Mouse (Mus musculus) MEL (cell line): ENCODE measurements at regions not wholly inside any gene's neighbourhood (a gene's known extent, or its start where the extent isn't known, plus 50 kb on each side); places are given as distances from the start of the nearest gene placed in this dataset.

Source experiments
- DNase-seq: peaks from one replicate; pipeline ENCODE4 v3.0.0; 2011; ENCODE audit warnings: low read depth, low spot score
- H3K27ac ChIP-seq: 2 replicates; pipeline ENCODE4 v1.5.1; 2012; ENCODE audit warnings: low read depth, mild to moderate bottlenecking, control low read depth, low read length, moderate library complexity; ENCODE audit not compliant: control insufficient read depth
- H3K27me3 ChIP-seq, 2 experiments: fragments of 150-350 bp in 1 of 2; sonication (generic) in 1 of 2; 2 replicates each; pipeline ENCODE4 v1.6.1; 2012; ENCODE audit warnings: low read length in 2 of 2, mild to moderate bottlenecking in 2 of 2, improper control_type of control experiment in 1 of 2, moderate library complexity in 1 of 2; ENCODE audit not compliant: insufficient read depth in 2 of 2, control insufficient read depth in 1 of 2
- H3K36me3 ChIP-seq, 2 experiments: 2 replicates each; pipeline ENCODE4 v1.6.1; 2012 to 2014; ENCODE audit warnings: low read length in 2 of 2, improper control_type of control experiment in 1 of 2, inconsistent platforms in 1 of 2, mild to moderate bottlenecking in 1 of 2; ENCODE audit not compliant: insufficient read depth in 2 of 2, control insufficient read depth in 1 of 2
- H3K4me1 ChIP-seq, 2 experiments: fragments of 150-350 bp in 1 of 2; sonication (generic) in 1 of 2; 2 replicates each; pipeline ENCODE4 v1.6.1; 2012; ENCODE audit warnings: low read length in 2 of 2, improper control_type of control experiment in 1 of 2, mild to moderate bottlenecking in 1 of 2; ENCODE audit not compliant: insufficient read depth in 2 of 2, control insufficient read depth in 1 of 2
- H3K4me3 ChIP-seq, 2 experiments: fragments of 150-350 bp in 1 of 2; sonication (generic) in 1 of 2; 2 replicates each; pipeline ENCODE4 v1.5.1; 2012; ENCODE audit warnings: low read depth in 2 of 2, low read length in 2 of 2, mild to moderate bottlenecking in 2 of 2, moderate library complexity in 2 of 2, control low read depth in 1 of 2, improper control_type of control experiment in 1 of 2; ENCODE audit not compliant: control insufficient read depth in 1 of 2, insufficient read depth in 1 of 2
- H3K79me2 ChIP-seq: 2 replicates; pipeline ENCODE4 v1.6.1; 2012; ENCODE audit warnings: mild to moderate bottlenecking, low read length, moderate library complexity; ENCODE audit not compliant: control insufficient read depth, poor library complexity, insufficient read depth
- H3K9ac ChIP-seq: 2 replicates; pipeline ENCODE4 v1.6.1; 2012; ENCODE audit warnings: low read depth, mild to moderate bottlenecking, control low read depth, low read length, moderate library complexity; ENCODE audit not compliant: control insufficient read depth, poor library complexity, severe bottlenecking
- H3K9me3 ChIP-seq: fragments of 150-350 bp; sonication (generic); replicated peaks from 2 replicates; pipeline ENCODE4 v1.6.1; 2012; ENCODE audit warnings: mild to moderate bottlenecking, low read length, improper control_type of control experiment, moderate library complexity; ENCODE audit not compliant: insufficient read depth
- CHD2 ChIP-seq: IDR thresholded peaks from 2 replicates; pipeline ENCODE4 v1.6.1; 2011; ENCODE audit warnings: low read length, improper control_type of control experiment
- CTCF ChIP-seq, 3 experiments: IDR thresholded peaks in 2 of 3; conservative IDR thresholded peaks in 1 of 3; 2 replicates each; pipeline ENCODE4 v1.5.1; 2011 to 2012; ENCODE audit warnings: low read length in 3 of 3, low read depth in 2 of 3, mild to moderate bottlenecking in 2 of 3, improper control_type of control experiment in 1 of 3, inconsistent platforms in 1 of 3, mixed read lengths in 1 of 3, moderate library complexity in 1 of 3; ENCODE audit not compliant: control insufficient read depth in 1 of 3, insufficient read depth in 1 of 3, poor library complexity in 1 of 3, severe bottlenecking in 1 of 3
- E2F4 ChIP-seq: IDR thresholded peaks from 2 replicates; pipeline ENCODE4 v1.6.1; 2011; ENCODE audit warnings: low read depth, low read length, improper control_type of control experiment, borderline replicate concordance
- ETS1 ChIP-seq: IDR thresholded peaks from 2 replicates; pipeline ENCODE4 v1.6.1; 2012; ENCODE audit warnings: low read depth, mild to moderate bottlenecking, inconsistent platforms, low read length, improper control_type of control experiment, moderate library complexity
- GABPA ChIP-seq: IDR thresholded peaks from 2 replicates; pipeline ENCODE4 v1.6.1; 2012; ENCODE audit warnings: low read depth, mild to moderate bottlenecking, inconsistent platforms, low read length, improper control_type of control experiment, moderate library complexity
- GATA1 ChIP-seq: IDR thresholded peaks from 2 replicates; pipeline ENCODE4 v1.6.1; 2011; ENCODE audit warnings: low read depth, low read length, improper control_type of control experiment
- HCFC1 ChIP-seq: IDR thresholded peaks from 2 replicates; pipeline ENCODE4 v1.6.1; 2012; ENCODE audit warnings: low read depth, mild to moderate bottlenecking, inconsistent platforms, low read length, improper control_type of control experiment, moderate library complexity
- JUND ChIP-seq: IDR thresholded peaks from 2 replicates; pipeline ENCODE4 v1.6.1; 2011; ENCODE audit warnings: low read depth, mild to moderate bottlenecking, improper control_type of control experiment, low read length
- KAT2A ChIP-seq: conservative IDR thresholded peaks from 2 replicates; pipeline ENCODE4 v1.6.1; 2012; ENCODE audit warnings: low read depth, low read length, improper control_type of control experiment, inconsistent platforms
- MAFK ChIP-seq: IDR thresholded peaks from 2 replicates; pipeline ENCODE4 v1.6.1; 2011; ENCODE audit warnings: low read depth, mild to moderate bottlenecking, low read length, improper control_type of control experiment, borderline replicate concordance
- MAX ChIP-seq: IDR thresholded peaks from 2 replicates; pipeline ENCODE4 v1.6.1; 2011; ENCODE audit warnings: low read length, improper control_type of control experiment
- MAZ ChIP-seq: IDR thresholded peaks from 2 replicates; pipeline ENCODE4 v1.6.1; 2012; ENCODE audit warnings: low read depth, mild to moderate bottlenecking, inconsistent platforms, low read length, improper control_type of control experiment
- MEF2A ChIP-seq: IDR thresholded peaks from 2 replicates; pipeline ENCODE4 v1.6.1; 2014; ENCODE audit warnings: low read depth, mild to moderate bottlenecking, inconsistent platforms, low read length, improper control_type of control experiment; ENCODE audit not compliant: poor library complexity, insufficient replicate concordance, severe bottlenecking; ENCODE audit errors: extremely low read depth
- MXI1 ChIP-seq: IDR thresholded peaks from 2 replicates; pipeline ENCODE4 v1.6.1; 2011; ENCODE audit warnings: mild to moderate bottlenecking, low read depth, low read length, improper control_type of control experiment
- MYB ChIP-seq: IDR thresholded peaks from 2 replicates; pipeline ENCODE4 v1.6.1; 2011; ENCODE audit warnings: mild to moderate bottlenecking, low read depth, low read length, improper control_type of control experiment
- MYC ChIP-seq: IDR thresholded peaks from 2 replicates; pipeline ENCODE4 v1.6.1; 2011; ENCODE audit warnings: low read depth, mild to moderate bottlenecking, low read length, improper control_type of control experiment, moderate library complexity
- NRF1 ChIP-seq: IDR thresholded peaks from 2 replicates; pipeline ENCODE4 v1.6.1; 2014; ENCODE audit warnings: low read depth, mild to moderate bottlenecking, inconsistent platforms, low read length, improper control_type of control experiment, moderate library complexity; ENCODE audit not compliant: poor library complexity, insufficient read depth, severe bottlenecking
- POLR2A ChIP-seq, 2 experiments: IDR thresholded peaks; 2 replicates each; pipeline ENCODE4 v1.6.1; 2011 to 2012; ENCODE audit warnings: low read length in 2 of 2, mild to moderate bottlenecking in 2 of 2, control low read depth in 1 of 2, improper control_type of control experiment in 1 of 2, low read depth in 1 of 2, moderate library complexity in 1 of 2; ENCODE audit not compliant: control insufficient read depth in 1 of 2, insufficient read depth in 1 of 2, poor library complexity in 1 of 2
- POLR2AphosphoS2 ChIP-seq: IDR thresholded peaks from 2 replicates; pipeline ENCODE4 v1.6.1; 2011; ENCODE audit warnings: low read length, improper control_type of control experiment
- RAD21 ChIP-seq: IDR thresholded peaks from 2 replicates; pipeline ENCODE4 v1.6.1; 2011; ENCODE audit warnings: mild to moderate bottlenecking, low read depth, low read length, improper control_type of control experiment
- SIN3A ChIP-seq: IDR thresholded peaks from 2 replicates; pipeline ENCODE4 v1.6.1; 2012; ENCODE audit warnings: low read length, improper control_type of control experiment, inconsistent platforms
- TAL1 ChIP-seq: IDR thresholded peaks from 2 replicates; pipeline ENCODE4 v1.6.1; 2012; ENCODE audit warnings: mild to moderate bottlenecking, inconsistent platforms, low read length, moderate library complexity, mixed read lengths
- TCF12 ChIP-seq: IDR thresholded peaks from 2 replicates; pipeline ENCODE4 v1.6.1; 2014; ENCODE audit warnings: low read depth, mild to moderate bottlenecking, inconsistent platforms, low read length, improper control_type of control experiment, moderate library complexity
- USF1 ChIP-seq: IDR thresholded peaks from 2 replicates; pipeline ENCODE4 v1.6.1; 2014; ENCODE audit warnings: low read depth, mild to moderate bottlenecking, inconsistent platforms, low read length, improper control_type of control experiment, moderate library complexity
- ZKSCAN1 ChIP-seq: IDR thresholded peaks from 2 replicates; pipeline ENCODE4 v1.6.1; 2012; ENCODE audit warnings: low read depth, mild to moderate bottlenecking, inconsistent platforms, low read length, improper control_type of control experiment, moderate library complexity
- ZMIZ1 ChIP-seq: IDR thresholded peaks from 2 replicates; pipeline ENCODE4 v1.6.1; 2012; ENCODE audit warnings: low read depth, mild to moderate bottlenecking, inconsistent platforms, low read length, improper control_type of control experiment, moderate library complexity

DNA sequence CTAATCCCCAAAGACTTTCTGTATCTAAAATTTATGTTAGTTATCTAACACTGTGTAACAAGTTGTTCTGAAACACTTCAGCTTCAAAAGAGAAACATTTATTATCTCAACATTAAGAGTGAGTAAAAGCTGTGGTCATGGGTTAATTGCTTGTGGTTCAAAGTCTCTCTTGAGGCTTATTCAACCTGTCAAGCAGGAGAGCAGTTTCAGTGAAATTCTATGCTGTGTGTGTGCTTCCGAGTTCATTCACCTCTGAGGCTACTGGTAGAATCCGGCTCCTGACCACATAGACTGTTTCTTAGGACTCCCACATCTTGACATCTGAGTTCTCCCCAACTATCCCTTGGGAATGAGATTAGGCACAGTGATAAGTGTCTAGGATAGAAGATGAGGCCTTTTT, 3076.0 kb upstream of the Lrrc6 start:
- no peaks in the 10 kb centered on the region for H3K36me3 ChIP-seq
- H3K27ac ChIP-seq: no peak overlapping the region
- no peak for TF ChIP-seq KAT2A
- TF ChIP-seq POLR2AphosphoS2: no peak
- TF ChIP-seq MAX: no peak
- no peak for TF ChIP-seq CTCF (IDR thresholded peaks at IDR 0.05 in 2 of 3, conservative IDR thresholded peaks at IDR 0.05 in 1 of 3; ENCODE audit: control insufficient read depth in 1 of 3, insufficient read depth in 1 of 3, low read depth in 2 of 3, low read length in 3 of 3, poor library complexity in 1 of 3, severe bottlenecking in 1 of 3)
- TF ChIP-seq ZMIZ1: no peak
- TF ChIP-seq SIN3A: no peak
- TF ChIP-seq GATA1: no peak
- TF ChIP-seq CHD2: no peak
- no peak for TF ChIP-seq TAL1
- no peak for TF ChIP-seq TCF12
- TF ChIP-seq MYB: no peak
- TF ChIP-seq POLR2A (IDR thresholded peaks at IDR 0.05; ENCODE audit: control insufficient read depth in 1 of 2, insufficient read depth in 1 of 2, low read depth in 1 of 2, low read length in 2 of 2, poor library complexity in 1 of 2): no peak
- no peak for TF ChIP-seq ETS1
- no peak for TF ChIP-seq E2F4
- no peak for TF ChIP-seq MAFK
- TF ChIP-seq NRF1: no peak
- TF ChIP-seq MYC: no peak
- TF ChIP-seq RAD21: no peak
- H3K9me3 ChIP-seq: no peaks in the 10 kb centered on the region
- H3K9ac ChIP-seq: no peak overlapping the region
- no peaks in the 10 kb centered on the region for H3K27me3 ChIP-seq
- H3K79me2 ChIP-seq: no peaks in the 10 kb centered on the region
- no peak overlapping the region for H3K4me3 ChIP-seq
- DNase-seq: no peak
- no peaks in the 10 kb centered on the region for H3K4me1 ChIP-seq

DNA sequence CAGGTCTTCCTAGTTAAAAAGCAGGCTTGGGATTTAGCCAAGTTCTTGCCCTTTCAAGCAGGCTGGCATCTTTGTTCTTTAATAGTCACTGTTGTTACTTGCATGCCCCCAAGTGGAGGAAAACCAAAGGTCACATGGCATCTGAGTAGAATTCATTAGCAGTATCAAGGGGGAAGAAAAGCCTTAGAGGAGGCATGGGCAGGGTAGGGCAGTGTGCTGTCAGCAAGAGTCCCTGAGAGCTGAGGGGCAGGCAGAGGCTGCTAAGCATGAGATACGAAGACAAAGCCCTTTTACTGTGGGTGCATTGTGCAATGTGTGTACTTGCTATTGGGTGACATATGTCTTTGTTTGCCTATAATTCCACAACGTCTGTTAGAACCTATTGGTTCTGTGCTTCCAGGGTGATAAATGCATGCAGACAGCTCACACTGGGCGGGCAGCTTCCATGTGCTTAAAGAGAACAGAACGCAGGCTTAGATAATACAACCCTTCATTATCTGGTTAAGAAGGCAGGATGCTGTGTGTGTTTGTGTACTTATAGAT, 3075.0 kb upstream of the Lrrc6 start:
- H3K9ac ChIP-seq: no peak overlapping the region
- H3K4me3 ChIP-seq: no peak overlapping the region
- H3K27ac ChIP-seq: no peak overlapping the region
- no peak for DNase-seq
- H3K4me1 ChIP-seq: no peaks in the 10 kb centered on the region
- no peaks in the 10 kb centered on the region for H3K79me2 ChIP-seq
- TF ChIP-seq GABPA: no peak
- TF ChIP-seq CHD2: no peak
- no peak for TF ChIP-seq TAL1
- no peak for TF ChIP-seq POLR2AphosphoS2
- no peak for TF ChIP-seq JUND
- TF ChIP-seq KAT2A: no peak
- no peak for TF ChIP-seq MEF2A
- no peak for TF ChIP-seq NRF1
- TF ChIP-seq POLR2A (IDR thresholded peaks at IDR 0.05; ENCODE audit: control insufficient read depth in 1 of 2, insufficient read depth in 1 of 2, low read depth in 1 of 2, low read length in 2 of 2, poor library complexity in 1 of 2): no peak
- TF ChIP-seq SIN3A: no peak
- no peak for TF ChIP-seq USF1
- no peak for TF ChIP-seq ZKSCAN1
- no peak for TF ChIP-seq ZMIZ1
- TF ChIP-seq TCF12: no peak
- TF ChIP-seq MXI1: no peak
- no peak for TF ChIP-seq RAD21
- no peak for TF ChIP-seq MYC
- TF ChIP-seq HCFC1: no peak
- no peak for TF ChIP-seq MAZ
- no peaks in the 10 kb centered on the region for H3K27me3 ChIP-seq
- H3K36me3 ChIP-seq: no peaks in the 10 kb centered on the region
- H3K9me3 ChIP-seq: no peaks in the 10 kb centered on the region
